Mouse (Mus musculus): ENCODE measurements around the gene Dnah7a.
"Not testable (repeated sequence)": the region's sequence is repeated elsewhere in the genome, so short reads cannot be mapped to it uniquely, and the experiment has no call there.

The Dnah7a gene

GRCm38 (mm10) chr1:53377731-53378130 lies 328.9 kb downstream of the Dnah7a start:
- DNase-seq: no peak

GRCm38 (mm10) chr1:53375965-53376364 lies 330.6 kb downstream of the Dnah7a start:
- not testable (repeated sequence) for DNase-seq

DNA sequence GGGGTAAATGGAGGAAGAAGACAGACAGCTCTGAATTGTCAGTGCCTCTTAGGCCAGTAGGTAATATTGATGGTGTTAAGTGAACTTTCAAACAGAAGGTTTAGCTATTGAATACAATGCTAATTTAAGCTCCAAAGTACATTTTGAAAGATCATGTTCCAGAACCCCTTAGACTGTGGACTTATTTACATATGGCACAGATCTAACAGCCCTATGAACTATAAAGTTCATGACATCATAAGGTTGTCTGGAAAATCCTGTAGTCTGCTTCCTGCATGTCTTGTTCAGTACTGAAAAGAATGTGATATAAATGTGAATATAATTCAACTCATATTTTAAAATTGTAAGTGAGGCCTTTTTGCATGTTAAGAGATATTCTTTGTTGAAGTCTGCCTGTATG lies 347.6 kb downstream of the Dnah7a start:
- DNase-seq: no peak

GRCm38 (mm10) chr1:53352327-53353261 lies 354.0 kb downstream of the Dnah7a start, which contains the start of the genes Asdurf, Gm28551 and Asnsd1:
TSS of gene Asdurf (minus strand) at chr1:53352619.
TSS of gene Gm28551 (minus strand) at chr1:53352667.
TSS of gene Asnsd1 (minus strand) at chr1:53352752.
- peak; percentile 99 for DNase-seq
